10 mouse cellular contexts compared by ENCODE assay signal in genomic region chr9:3019835-3020727, GRCm38 (mm10). TPM values are rescaled to one million over a fixed set of nuclear protein-coding genes. Genes with fewer than 3 reads are reported as not detected.
DNase-seq lines count a peak whose midpoint lies in the region; ATAC-seq and TF ChIP-seq lines count a peak whose summit lies in the region.
"Not testable (repeated sequence)": the region's sequence is repeated elsewhere in the genome, so short reads cannot be mapped to it uniquely, and the experiment has no call there.
"Had no signal": no experiment of that assay in that cellular context is flagged by ENCODE, and none has a peak within 500 bp of the region (broad histone marks: within the 10 kb centered on the region; RNA-seq: fewer than 3 reads in every experiment).

No protein-coding gene starts in this region.

- peak; percentile 85 for DNase-seq in adrenal gland, postnatal 10 days
- peak; percentile 43 to 60 for DNase-seq in heart, adult 18-20 months
- DNase-seq in layer of hippocampus, postnatal 36 days = peak; percentile 47 to 55
- DNase-seq in lung, postnatal 0 days (ENCODE audit: low spot score) = not testable (repeated sequence)
- DNase-seq in thymus, postnatal 14 days = peak; percentile 76

- not testable (repeated sequence) for H3K9me3 ChIP-seq in intestine, embryonic 16.5 days (ENCODE audit: control insufficient read depth, low read length); lung, postnatal 0 days (ENCODE audit: low read length)

- TF ChIP-seq EP300 in lung, postnatal 0 days (IDR thresholded peaks at IDR 0.05) = not testable (repeated sequence)

- not testable (repeated sequence) for H3K9ac ChIP-seq in intestine, embryonic 16.5 days (ENCODE audit: low read depth, low read length); lung, postnatal 0 days (replicated peaks; ENCODE audit: low read depth)

- ATAC-seq in erythroid progenitor cell, adult 5-6 weeks (replicated peaks; ENCODE audit: low FRiP score, poor library complexity, severe bottlenecking) = peak; percentile 57
- peak; percentile 55; the same call in 1 of the 2 replicates for ATAC-seq in intestine, embryonic 16.5 days
- peak; percentile 50 for ATAC-seq in lung, postnatal 0 days
- ATAC-seq in neutrophil, adult 5-6 weeks (ENCODE audit: extremely low read depth, insufficient number of reproducible peaks, low FRiP score, poor library complexity, severe bottlenecking) = peak; percentile 41

- H3K4me2 ChIP-seq in intestine, embryonic 16.5 days (ENCODE audit: low read depth, low read length); lung, postnatal 0 days (replicated peaks; ENCODE audit: low read depth, low read length): not testable (repeated sequence)

- not testable (repeated sequence) for TF ChIP-seq CTCF in lung, postnatal 0 days (IDR thresholded peaks at IDR 0.05)

- WGBS in intestine, embryonic 16.5 days = 80% methylated on average over 11 of the region's 19 CpGs
- WGBS in lung, postnatal 0 days = 77% methylated on average over 11 of the region's 19 CpGs

- H3K27me3 ChIP-seq in intestine, embryonic 16.5 days (replicated peaks; ENCODE audit: control insufficient read depth, insufficient read depth, low read length); lung, postnatal 0 days (replicated peaks; ENCODE audit: insufficient read depth, low read length): not testable (repeated sequence)

- not testable (repeated sequence) for H3K36me3 ChIP-seq in intestine, embryonic 16.5 days (ENCODE audit: control insufficient read depth, insufficient read depth, low read length); lung, postnatal 0 days (ENCODE audit: insufficient read depth, low read length)

- not testable (repeated sequence) for H3K27ac ChIP-seq in intestine, embryonic 16.5 days (ENCODE audit: low read length); lung, postnatal 0 days (ENCODE audit: low read length)

- not testable (repeated sequence) for H3K4me3 ChIP-seq in intestine, embryonic 16.5 days (ENCODE audit: low read length); lung, postnatal 0 days (ENCODE audit: low read depth, low read length)

- not testable (repeated sequence) for H3K4me1 ChIP-seq in intestine, embryonic 16.5 days (ENCODE audit: control insufficient read depth, insufficient read depth, low read length); lung, postnatal 0 days (ENCODE audit: insufficient read depth, low read depth, low read length)

RNA-seq across cellular contexts. Expression of gene Gm10719, which starts 2.9 kb away (rescaled TPM):
- 1 to 10 TPM; 1.3 to 1.7 TPM for total RNA-seq in adrenal gland, postnatal 10 days (2021)
- total RNA-seq in erythroid progenitor cell, adult 5-6 weeks (2015; ENCODE audit: low replicate concordance) = not detected in 2 replicates
- 18.1 and 20.0 TPM in 2 replicates for total RNA-seq in erythroid progenitor cell, adult 5-6 weeks (2017; ENCODE audit: low replicate concordance)
- total RNA-seq in heart, adult 18-20 months (2021) = 1 to 10 TPM in 1 of 2 experiments, not detected in 1; 1.3 TPM
- not detected in 2 replicates for polyA plus RNA-seq in intestine, embryonic 16.5 days (2015; fragmentation: Nextera tagmentation; extraction: Ambion mirVana)
- under 1 TPM in 1 of 2 experiments, not detected in 1; 0.78 TPM for total RNA-seq in layer of hippocampus, postnatal 36 days (2021)
- polyA plus RNA-seq in lung, postnatal 0 days (2015; fragmentation: Nextera tagmentation; extraction: Ambion mirVana) = 0.83 and 1.2 TPM in 2 replicates
- total RNA-seq in neutrophil, adult 5-6 weeks (2017) = 94.7 and 118 TPM in 2 replicates

RNA-seq across cellular contexts. Expression of gene Gm10718, which starts 3.3 kb away (rescaled TPM):
- total RNA-seq in adrenal gland, postnatal 10 days (2021) = 1 to 10 TPM; 1.4 to 3.2 TPM
- total RNA-seq in erythroid progenitor cell, adult 5-6 weeks (2015; ENCODE audit: low replicate concordance) = 7.2 TPM in 1 of 2 replicates, not detected in the other
- 7.4 and 10.2 TPM in 2 replicates for total RNA-seq in erythroid progenitor cell, adult 5-6 weeks (2017; ENCODE audit: low replicate concordance)
- total RNA-seq in heart, adult 18-20 months (2021) = under 1 TPM; 0.47 to 0.95 TPM
- 0.46 TPM in 1 of 2 replicates, not detected in the other for polyA plus RNA-seq in intestine, embryonic 16.5 days (2015; fragmentation: Nextera tagmentation; extraction: Ambion mirVana)
- total RNA-seq in layer of hippocampus, postnatal 36 days (2021) = under 1 TPM in 1 of 2 experiments, not detected in 1; 0.92 TPM
- polyA plus RNA-seq in lung, postnatal 0 days (2015; fragmentation: Nextera tagmentation; extraction: Ambion mirVana) = 1.6 and 2.9 TPM in 2 replicates
- total RNA-seq in neutrophil, adult 5-6 weeks (2017) = 51.4 and 74.0 TPM in 2 replicates
- polyA plus RNA-seq: limb, embryonic 12.5 days had no signal

RNA-seq across cellular contexts. Expression of gene Gm10720, which starts 4.6 kb away (rescaled TPM):
- not detected for total RNA-seq in adrenal gland, postnatal 10 days (2021)
- not detected in 2 replicates for total RNA-seq in erythroid progenitor cell, adult 5-6 weeks (2015; ENCODE audit: low replicate concordance)
- 1.3 TPM in 1 of 2 replicates, not detected in the other for total RNA-seq in erythroid progenitor cell, adult 5-6 weeks (2017; ENCODE audit: low replicate concordance)
- total RNA-seq in heart, adult 18-20 months (2021) = not detected
- not detected in 2 replicates for polyA plus RNA-seq in intestine, embryonic 16.5 days (2015; fragmentation: Nextera tagmentation; extraction: Ambion mirVana)
- not detected for total RNA-seq in layer of hippocampus, postnatal 36 days (2021)
- not detected in 2 replicates for polyA plus RNA-seq in lung, postnatal 0 days (2015; fragmentation: Nextera tagmentation; extraction: Ambion mirVana)
- 3.7 and 9.6 TPM in 2 replicates for total RNA-seq in neutrophil, adult 5-6 weeks (2017)
- total RNA-seq: CH12.LX had no signal
- polyA plus RNA-seq: limb, embryonic 12.5 days had no signal

RNA-seq across cellular contexts. Expression of gene Gm10717, which starts 5.1 kb away (rescaled TPM):
- total RNA-seq in adrenal gland, postnatal 10 days (2021) = 1 to 10 TPM in 1 of 2 experiments, under 1 TPM in 1; 0.57 to 1.8 TPM
- total RNA-seq in erythroid progenitor cell, adult 5-6 weeks (2015; ENCODE audit: low replicate concordance) = 4.6 TPM in 1 of 2 replicates, not detected in the other
- total RNA-seq in erythroid progenitor cell, adult 5-6 weeks (2017; ENCODE audit: low replicate concordance) = 11.3 and 12.7 TPM in 2 replicates
- total RNA-seq in heart, adult 18-20 months (2021) = not detected
- not detected in 2 replicates for polyA plus RNA-seq in intestine, embryonic 16.5 days (2015; fragmentation: Nextera tagmentation; extraction: Ambion mirVana)
- total RNA-seq in layer of hippocampus, postnatal 36 days (2021) = not detected
- 1.1 and 1.8 TPM in 2 replicates for polyA plus RNA-seq in lung, postnatal 0 days (2015; fragmentation: Nextera tagmentation; extraction: Ambion mirVana)
- 77.2 and 107 TPM in 2 replicates for total RNA-seq in neutrophil, adult 5-6 weeks (2017)
- total RNA-seq: CH12.LX had no signal
- polyA plus RNA-seq: limb, embryonic 12.5 days had no signal

RNA-seq across cellular contexts. Expression of gene Gm10721, which starts 7.1 kb away (rescaled TPM):
- total RNA-seq in adrenal gland, postnatal 10 days (2021) = 1 to 10 TPM in 1 of 2 experiments, not detected in 1; 1.1 TPM
- total RNA-seq in erythroid progenitor cell, adult 5-6 weeks (2015; ENCODE audit: low replicate concordance) = not detected in 2 replicates
- total RNA-seq in erythroid progenitor cell, adult 5-6 weeks (2017; ENCODE audit: low replicate concordance) = 0.51 TPM in 1 of 2 replicates, not detected in the other
- total RNA-seq in heart, adult 18-20 months (2021) = under 1 TPM; 0.57 to 0.77 TPM
- polyA plus RNA-seq in intestine, embryonic 16.5 days (2015; fragmentation: Nextera tagmentation; extraction: Ambion mirVana) = not detected in 2 replicates
- not detected for total RNA-seq in layer of hippocampus, postnatal 36 days (2021)
- 0.36 TPM in 1 of 2 replicates, not detected in the other for polyA plus RNA-seq in lung, postnatal 0 days (2015; fragmentation: Nextera tagmentation; extraction: Ambion mirVana)
- 22.1 and 40.0 TPM in 2 replicates for total RNA-seq in neutrophil, adult 5-6 weeks (2017)
- polyA plus RNA-seq: limb, embryonic 12.5 days had no signal
